Comparison of ENCODE assay signal across 15 mouse cellular contexts in genomic region chr19:53779818-53780217, GRCm38 (mm10).
"Had no signal": no experiment of that assay in that cellular context is flagged by ENCODE, and none has a peak within 500 bp of the region (broad histone marks: within the 10 kb centered on the region; RNA-seq: fewer than 3 reads in every experiment).

No protein-coding gene starts in this region.

- H3K4me3 ChIP-seq: limb, embryonic 15.5 days; megakaryocyte, embryonic 14.5 days; midbrain, embryonic 12.5 days; neural tube, embryonic 13.5 days; stomach, embryonic 15.5 days had no signal

- H3K27ac ChIP-seq: limb, embryonic 15.5 days; macrophage; midbrain, embryonic 12.5 days; neural tube, embryonic 13.5 days; stomach, embryonic 15.5 days had no signal

- H3K4me1 ChIP-seq: midbrain, embryonic 12.5 days; stomach, embryonic 15.5 days had no signal

- H3K9me3 ChIP-seq: limb, embryonic 15.5 days; megakaryocyte, embryonic 14.5 days; midbrain, embryonic 12.5 days; neural tube, embryonic 13.5 days; stomach, embryonic 15.5 days had no signal

- H3K4me2 ChIP-seq: limb, embryonic 15.5 days; lung, embryonic 14.5 days; midbrain, embryonic 12.5 days; neural tube, embryonic 13.5 days; stomach, embryonic 15.5 days had no signal

- H3K27me3 ChIP-seq: limb, embryonic 15.5 days; megakaryocyte, embryonic 14.5 days; stomach, embryonic 15.5 days had no signal

- H3K9ac ChIP-seq: limb, embryonic 15.5 days; lung, embryonic 14.5 days; midbrain, embryonic 12.5 days; neural tube, embryonic 13.5 days; stomach, embryonic 15.5 days had no signal

- ATAC-seq: midbrain, embryonic 16.5 days had no signal

- H3K36me3 ChIP-seq: limb, embryonic 15.5 days; midbrain, embryonic 12.5 days; neural tube, embryonic 13.5 days; stomach, embryonic 15.5 days had no signal

- DNase-seq: kidney, adult 8-10 months; kidney, postnatal 25 days; layer of hippocampus, postnatal 36 days; lung, embryonic 14.5 days; lung, postnatal 10 days; right cerebral cortex, postnatal 14 days; thymus, adult 2 months; thymus, postnatal 4 days had no signal
